Mouse (Mus musculus) lung, embryonic 14.5 days (tissue): ENCODE measurements at regions not wholly inside any gene's neighbourhood (a gene's known extent, or its start where the extent isn't known, plus 50 kb on each side); places are given as distances from the start of the nearest gene placed in this dataset.

Source experiments
- ATAC-seq: fragments of 200-750 bp; cut with Nextera tagmentation; 2 replicates; pipeline ENCODE4 v1.8.0; 2017; ENCODE audit warnings: mild to moderate bottlenecking, moderate TSS enrichment, moderate library complexity; ENCODE audit not compliant: insufficient read depth
- DNase-seq: peaks from one replicate; pipeline ENCODE4 v3.0.0-alpha.2; 2015
- H3K27ac ChIP-seq: fragments of 300-500 bp; sonication (generic); 2 replicates; pipeline ENCODE4 v1.5.1; 2014; ENCODE audit warnings: low read depth, mild to moderate bottlenecking, moderate library complexity
- H3K27me3 ChIP-seq: fragments of 300-500 bp; sonication (generic); 2 replicates; pipeline ENCODE4 v1.6.1; 2014; ENCODE audit warnings: low read length, control low read depth; ENCODE audit not compliant: insufficient read depth
- H3K36me3 ChIP-seq: fragments of 300-500 bp; sonication (generic); 2 replicates; pipeline ENCODE4 v1.6.1; 2014; ENCODE audit warnings: control low read depth; ENCODE audit not compliant: insufficient read depth
- H3K4me1 ChIP-seq: fragments of 300-500 bp; sonication (generic); 2 replicates; pipeline ENCODE4 v1.6.1; 2014; ENCODE audit warnings: antibody characterized with exemption, control low read depth; ENCODE audit not compliant: insufficient read depth
- H3K4me2 ChIP-seq: fragments of 300-500 bp; sonication (generic); 2 replicates; pipeline ENCODE4 v1.6.1; 2014; ENCODE audit warnings: mild to moderate bottlenecking
- H3K4me3 ChIP-seq: fragments of 300-500 bp; sonication (generic); 2 replicates; pipeline ENCODE4 v1.5.1; 2014; ENCODE audit warnings: low read depth, low read length
- H3K9ac ChIP-seq: fragments of 300-500 bp; sonication (generic); 2 replicates; pipeline ENCODE4 v1.6.1; 2014
- H3K9me3 ChIP-seq: fragments of 300-500 bp; sonication (generic); 2 replicates; pipeline ENCODE4 v1.6.1; 2016; ENCODE audit warnings: low read depth, low read length, control low read depth
- CTCF ChIP-seq: IDR thresholded peaks from 2 replicates; pipeline ENCODE4 v1.5.1; 2016; ENCODE audit warnings: antibody characterized with exemption, low read depth
- WGBS: fragments of 180-500 bp; shearing (Covaris S2); extraction: QIAGEN DNeasy Blood & Tissue Kit; methylation state at CpG from one replicate; pipeline ENCODE4 v1.1.7; 2014; 5-methylcytosine and 5-hydroxymethylcytosine counted together

- ATAC-seq (no peak), DNase-seq (no peak)
- 48% methylated on average over 2 of the region's 2 CpGs for WGBS
- no peak for TF ChIP-seq CTCF
- H3K9me3 ChIP-seq: no peaks in the 10 kb centered on the region
- H3K27me3 ChIP-seq: no peaks in the 10 kb centered on the region
- H3K4me2 ChIP-seq: no peak overlapping the region
- no peaks in the 10 kb centered on the region for H3K36me3 ChIP-seq
- no peak overlapping the region for H3K27ac ChIP-seq
- no peaks in the 10 kb centered on the region for H3K4me1 ChIP-seq
- no peak overlapping the region for H3K4me3 ChIP-seq
- H3K9ac ChIP-seq: no peak overlapping the region
These were observed 191.7 kb downstream of the Tprg start for GRCm38 (mm10) chr16:25478300-25478699.

DNA sequence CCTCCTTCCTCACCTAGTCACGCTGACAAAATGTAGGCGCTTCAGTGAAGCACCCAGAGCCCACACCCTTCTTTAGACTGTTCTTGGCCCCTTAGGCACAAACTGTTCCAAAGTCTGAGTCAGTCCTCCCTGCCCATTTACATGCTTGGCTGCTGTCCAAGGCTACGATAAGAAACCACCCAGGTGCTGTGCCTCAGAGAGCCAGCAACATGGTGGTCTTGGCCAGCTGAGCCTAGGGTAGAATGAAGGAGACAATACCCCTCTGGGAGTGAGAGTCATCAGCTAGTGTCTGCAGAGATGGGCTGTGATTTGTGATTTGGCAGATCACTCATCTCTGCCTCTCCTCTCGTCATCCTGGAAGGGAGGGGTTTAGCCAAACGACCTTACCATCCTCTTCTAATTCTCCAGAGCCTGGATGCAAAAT, 197.2 kb downstream of the Tprg start:
- no peak overlapping the region for H3K9ac ChIP-seq
- H3K36me3 ChIP-seq: no peaks in the 10 kb centered on the region
- H3K4me1 ChIP-seq: no peaks in the 10 kb centered on the region
- ATAC-seq: peak; percentile 63; the same call in 1 of the 2 replicates
- H3K4me2 ChIP-seq: no peak overlapping the region
- WGBS: 50% methylated on average over 5 of the region's 5 CpGs
- no peaks in the 10 kb centered on the region for H3K27me3 ChIP-seq
- no peak overlapping the region for H3K4me3 ChIP-seq
- H3K27ac ChIP-seq: no peak overlapping the region
- DNase-seq: peak; percentile 50
- no peaks in the 10 kb centered on the region for H3K9me3 ChIP-seq
- TF ChIP-seq CTCF: no peak

- WGBS: 65% methylated on average over 9 of the region's 9 CpGs
- no peaks in the 10 kb centered on the region for H3K9me3 ChIP-seq
- H3K4me2 ChIP-seq: no peak overlapping the region
- DNase-seq (peak; percentile 12), ATAC-seq (no peak)
- H3K9ac ChIP-seq: no peak overlapping the region
- H3K4me1 ChIP-seq: no peaks in the 10 kb centered on the region
- no peak overlapping the region for H3K4me3 ChIP-seq
- H3K27me3 ChIP-seq: no peaks in the 10 kb centered on the region
- no peak for TF ChIP-seq CTCF
- no peak overlapping the region for H3K27ac ChIP-seq
- H3K36me3 ChIP-seq: no peaks in the 10 kb centered on the region
These were observed 198.4 kb downstream of the Tprg start for GRCm38 (mm10) chr16:25485007-25485406.

DNA sequence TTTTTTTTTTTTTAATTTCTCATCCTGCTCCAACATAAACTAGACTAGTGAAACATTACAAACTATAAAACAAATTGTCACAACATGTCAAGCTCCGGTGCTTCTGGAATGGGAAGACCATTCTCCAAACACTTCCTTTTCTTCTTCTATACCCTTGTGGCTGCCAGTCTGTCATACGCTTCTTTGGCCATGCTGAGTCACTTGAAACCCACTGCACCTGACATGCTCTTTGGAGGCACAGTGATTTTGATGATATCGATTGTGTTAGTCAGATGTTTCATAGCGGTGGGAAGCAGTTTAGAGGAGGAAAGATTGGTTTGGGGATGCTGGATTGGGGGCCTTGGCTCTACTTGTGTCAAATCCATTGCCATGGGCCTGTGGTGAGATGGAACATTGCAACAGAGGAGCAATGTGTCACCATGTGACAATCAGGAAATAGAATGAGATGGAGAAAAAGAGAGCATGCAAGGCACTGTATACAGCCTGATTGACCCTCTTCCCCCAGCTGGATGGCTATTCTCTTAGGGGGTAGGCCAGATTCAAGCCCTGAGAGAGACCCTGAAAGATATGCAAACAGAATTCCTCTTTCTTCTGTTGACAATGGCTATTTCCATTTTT, 197.0 kb upstream of the Trp63 start:
- WGBS: 80% methylated on average over 4 of the region's 4 CpGs
- no peak overlapping the region for H3K27ac ChIP-seq
- H3K4me1 ChIP-seq: no peaks in the 10 kb centered on the region
- H3K4me3 ChIP-seq: no peak overlapping the region
- no peak overlapping the region for H3K4me2 ChIP-seq
- no peak overlapping the region for H3K9ac ChIP-seq
- no peak for TF ChIP-seq CTCF
- H3K9me3 ChIP-seq: no peaks in the 10 kb centered on the region
- H3K36me3 ChIP-seq: no peaks in the 10 kb centered on the region
- DNase-seq: no peak
- no peaks in the 10 kb centered on the region for H3K27me3 ChIP-seq
- ATAC-seq: no peak

DNA sequence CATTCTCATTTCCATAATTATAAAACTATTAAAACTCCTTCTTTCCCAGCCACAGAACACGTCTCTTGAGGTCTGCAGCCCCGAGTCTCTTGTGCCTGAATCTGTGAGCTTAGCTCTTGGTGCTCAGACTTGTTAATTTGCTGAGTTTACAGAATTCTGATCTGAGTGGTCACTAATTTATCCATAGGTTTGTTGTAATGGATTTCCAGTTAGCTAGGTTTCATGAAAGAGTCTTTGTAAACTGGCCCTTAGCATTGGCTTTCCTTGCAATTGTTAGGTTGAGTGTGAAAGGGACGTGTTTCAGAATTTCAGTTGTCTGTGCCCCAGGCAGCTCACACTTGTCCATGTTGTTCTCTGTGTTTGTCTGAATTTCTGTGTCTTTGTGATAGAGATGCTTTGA, 192.7 kb upstream of the Trp63 start:
- no peak overlapping the region for H3K4me2 ChIP-seq
- no peak for TF ChIP-seq CTCF
- WGBS: 76% methylated on average over 3 of the region's 3 CpGs
- no peak overlapping the region for H3K4me3 ChIP-seq
- H3K36me3 ChIP-seq: no peaks in the 10 kb centered on the region
- DNase-seq (no peak), ATAC-seq (no peak)
- H3K27me3 ChIP-seq: no peaks in the 10 kb centered on the region
- H3K9ac ChIP-seq: no peak overlapping the region
- H3K4me1 ChIP-seq: no peaks in the 10 kb centered on the region
- H3K27ac ChIP-seq: no peak overlapping the region
- H3K9me3 ChIP-seq: no peaks in the 10 kb centered on the region

GRCm38 (mm10) chr16:25494153-25494552, 189.4 kb upstream of the Trp63 start:
- Histone ChIP-seq H3K36me3 (no peaks in the 10 kb centered on the region), H3K4me3 (no peak overlapping the region), H3K27me3 (no peaks in the 10 kb centered on the region), H3K4me1 (no peaks in the 10 kb centered on the region), H3K9ac (no peak overlapping the region), H3K27ac (no peak overlapping the region), H3K4me2 (no peak overlapping the region), H3K9me3 (no peaks in the 10 kb centered on the region)
- TF ChIP-seq CTCF: no peak
- no peak for ATAC-seq
- DNase-seq: no peak
- WGBS: 84% methylated on average over 3 of the region's 3 CpGs

- ATAC-seq: no peak
- Histone ChIP-seq H3K27ac (no peak overlapping the region), H3K27me3 (no peaks in the 10 kb centered on the region), H3K9ac (no peak overlapping the region), H3K4me1 (no peaks in the 10 kb centered on the region), H3K36me3 (no peaks in the 10 kb centered on the region), H3K4me2 (no peak overlapping the region), H3K9me3 (no peaks in the 10 kb centered on the region), H3K4me3 (no peak overlapping the region)
- 89% methylated on average over 2 of the region's 2 CpGs for WGBS
- no peak for DNase-seq
- no peak for TF ChIP-seq CTCF
These were observed 187.9 kb upstream of the Trp63 start for GRCm38 (mm10) chr16:25495586-25496196.
